Mouse (Mus musculus) R1 (cell line): ENCODE results near the gene Pigk.
A peak's percentile ranks its signal among the peaks of the same experiment; 100 is the strongest.
"Not testable (repeated sequence)": the region's sequence is repeated elsewhere in the genome, so short reads cannot be mapped to it uniquely, and the experiment has no call there.

ENCODE experiments used
- DNase-seq: peaks from one replicate; pipeline ENCODE4 v3.0.0-alpha.2; 2018; ENCODE audit warnings: low read depth, low spot score

Gene Pigk

GRCm38 (mm10) chr3:152764516-152765312 is 50.8 kb downstream of the Pigk start:
- DNase-seq: no peak

GRCm38 (mm10) chr3:152767485-152767884 is 53.6 kb downstream of the Pigk start:
- no peak for DNase-seq

GRCm38 (mm10) chr3:152770056-152770455 is 56.2 kb downstream of the Pigk start:
- no peak for DNase-seq

- DNase-seq: no peak
These were observed 62.5 kb downstream of the Pigk start for GRCm38 (mm10) chr3:152776363-152776762.

- DNase-seq: no peak
These were observed 63.1 kb downstream of the Pigk start for GRCm38 (mm10) chr3:152776872-152777540.

GRCm38 (mm10) chr3:152779819-152780218 is 65.9 kb downstream of the Pigk start:
- DNase-seq: no peak

- peak; percentile 65 for DNase-seq
These were observed 69.9 kb downstream of the Pigk start for GRCm38 (mm10) chr3:152783792-152784191.

- not testable (repeated sequence) for DNase-seq
These were observed 70.5 kb downstream of the Pigk start for GRCm38 (mm10) chr3:152784353-152784752.

GRCm38 (mm10) chr3:152788301-152788953 is 74.5 kb downstream of the Pigk start:
- DNase-seq: not testable (repeated sequence)

- DNase-seq: no peak
These were observed 78.7 kb downstream of the Pigk start for GRCm38 (mm10) chr3:152792601-152793000.

GRCm38 (mm10) chr3:152793006-152793405 is 79.1 kb downstream of the Pigk start:
- no peak for DNase-seq

- DNase-seq: no peak
These were observed 82.3 kb downstream of the Pigk start for GRCm38 (mm10) chr3:152796216-152796615.

- no peak for DNase-seq
These were observed 83.5 kb downstream of the Pigk start for GRCm38 (mm10) chr3:152797354-152797753.

GRCm38 (mm10) chr3:152799738-152800431 is 86.0 kb downstream of the Pigk start:
- peak; percentile 49 for DNase-seq

GRCm38 (mm10) chr3:152813905-152814304 is 100.0 kb downstream of the Pigk start:
- DNase-seq: no peak

- DNase-seq: no peak
These were observed 101.2 kb downstream of the Pigk start for GRCm38 (mm10) chr3:152815110-152815509.

- no peak for DNase-seq
These were observed 106.5 kb downstream of the Pigk start for GRCm38 (mm10) chr3:152820406-152820805.

GRCm38 (mm10) chr3:152821202-152821601 is 107.3 kb downstream of the Pigk start:
- DNase-seq: peak; percentile 78

- no peak for DNase-seq
These were observed 117.5 kb downstream of the Pigk start for GRCm38 (mm10) chr3:152831377-152831776.

- DNase-seq: no peak
These were observed 118.1 kb downstream of the Pigk start for GRCm38 (mm10) chr3:152831974-152832373.

- no peak for DNase-seq
These were observed 118.5 kb downstream of the Pigk start for GRCm38 (mm10) chr3:152832436-152832835.

- no peak for DNase-seq
These were observed 123.5 kb downstream of the Pigk start for GRCm38 (mm10) chr3:152837407-152837806.
